Mouse (Mus musculus) embryo, embryonic 11 days (tissue): ENCODE results near the gene Akap7.

Experiments used
- DNase-seq: peaks from one replicate; pipeline ENCODE4 v3.0.0-alpha.2; 2015

Gene Akap7

GRCm38 (mm10) chr10:25296657-25297369, 10.9 kb downstream of the Akap7 start:
- peak; percentile 92 for DNase-seq

- peak; percentile 36 for DNase-seq
Measured at GRCm38 (mm10) chr10:25296286-25296656, 11.4 kb downstream of the Akap7 start.

- no peak for DNase-seq
Measured at GRCm38 (mm10) chr10:25295836-25296235, 11.8 kb downstream of the Akap7 start.

- no peak for DNase-seq
Measured at GRCm38 (mm10) chr10:25294999-25295398, 12.7 kb downstream of the Akap7 start.

GRCm38 (mm10) chr10:25293796-25294195, 13.9 kb downstream of the Akap7 start:
- no peak for DNase-seq

GRCm38 (mm10) chr10:25291053-25291452, 16.6 kb downstream of the Akap7 start:
- no peak for DNase-seq

- DNase-seq = no peak
Measured at GRCm38 (mm10) chr10:25285100-25285811, 22.4 kb downstream of the Akap7 start.

GRCm38 (mm10) chr10:25284427-25285099, 23.1 kb downstream of the Akap7 start:
- DNase-seq = no peak

- no peak for DNase-seq
Measured at GRCm38 (mm10) chr10:25283397-25283796, 24.3 kb downstream of the Akap7 start.

- DNase-seq = no peak
Measured at GRCm38 (mm10) chr10:25280141-25280540, 27.5 kb downstream of the Akap7 start.

GRCm38 (mm10) chr10:25279406-25279805, 28.3 kb downstream of the Akap7 start:
- DNase-seq = no peak

- DNase-seq = no peak
Measured at GRCm38 (mm10) chr10:25275492-25275891, 32.2 kb downstream of the Akap7 start.

- DNase-seq = no peak
Measured at GRCm38 (mm10) chr10:25274621-25275330, 32.9 kb downstream of the Akap7 start.

GRCm38 (mm10) chr10:25273731-25274130, 33.9 kb downstream of the Akap7 start:
- DNase-seq = no peak

- no peak for DNase-seq
Measured at GRCm38 (mm10) chr10:25271756-25272155, 35.9 kb downstream of the Akap7 start.

- no peak for DNase-seq
Measured at GRCm38 (mm10) chr10:25271207-25271606, 36.5 kb downstream of the Akap7 start.

- peak; percentile 82 for DNase-seq
Measured at GRCm38 (mm10) chr10:25268476-25269351, 39.0 kb downstream of the Akap7 start.

- DNase-seq = peak; percentile 64
Measured at GRCm38 (mm10) chr10:25261176-25261575, 46.5 kb downstream of the Akap7 start.

- no peak for DNase-seq
Measured at GRCm38 (mm10) chr10:25260724-25261123, 46.9 kb downstream of the Akap7 start.

- no peak for DNase-seq
Measured at GRCm38 (mm10) chr10:25258171-25258570, 49.5 kb downstream of the Akap7 start.

GRCm38 (mm10) chr10:25257466-25257865, 50.2 kb downstream of the Akap7 start:
- no peak for DNase-seq

- no peak for DNase-seq
Measured at GRCm38 (mm10) chr10:25253474-25253873, 54.2 kb downstream of the Akap7 start.
